Mouse (Mus musculus) thymus, adult 2 months (tissue): ENCODE measurements around the gene BC037034.

Experiments
- CTCF ChIP-seq: fragments of 200-500 bp; IDR thresholded peaks from 2 replicates; pipeline ENCODE4 v1.5.1; 2012; ENCODE audit warnings: mild to moderate bottlenecking, control low read depth, low read length, moderate library complexity, borderline replicate concordance; ENCODE audit not compliant: control insufficient read depth, poor library complexity, insufficient read depth; ENCODE audit errors: extremely low read depth
- POLR2A ChIP-seq: fragments of 200-500 bp; IDR thresholded peaks from 2 replicates; pipeline ENCODE4 v1.6.1; 2012; ENCODE audit warnings: mild to moderate bottlenecking, low read length, control low read depth, moderate library complexity; ENCODE audit not compliant: control insufficient read depth, poor library complexity, insufficient read depth; ENCODE audit errors: extremely low read depth

DNA sequence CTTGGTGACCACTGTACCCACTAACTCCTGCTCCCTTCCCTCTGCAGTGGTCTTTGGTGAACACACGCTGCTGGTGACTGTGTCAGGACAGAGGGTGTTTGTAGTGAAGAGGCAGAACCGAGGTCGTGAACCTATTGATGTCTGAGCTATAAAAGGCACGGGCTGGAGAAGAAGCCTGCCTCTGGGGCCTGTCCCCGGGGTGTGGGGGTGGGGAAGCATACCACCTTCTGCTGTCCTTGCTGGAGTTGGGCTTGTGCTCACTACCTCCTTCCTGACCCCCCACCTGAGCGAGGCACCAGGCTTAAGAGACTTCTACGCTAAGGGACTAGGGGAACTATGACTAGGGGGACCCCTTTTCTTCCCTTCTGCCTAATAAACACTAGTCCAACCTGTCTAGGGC is 4.8 kb downstream of the BC037034 start:
- TF ChIP-seq CTCF (no peak), POLR2A (no peak)
